Mouse (Mus musculus): Measurements from ENCODE around the gene Nlgn3.

The Nlgn3 gene

GRCm38 (mm10) chrX:101299055-101299454, at the start of gene Nlgn3:
Gene Nlgn3 (plus strand): TSS chrX:101299168.
- DNase-seq (ENCODE audit: low read depth, low spot score) = no peak

GRCm38 (mm10) chrX:101253952-101254729, 44.8 kb upstream of the Nlgn3 start, which contains the start of gene Foxo4:
Gene Foxo4 (plus strand): TSS chrX:101254528.
- peak; percentile 71 for DNase-seq (ENCODE audit: low read depth, low spot score)

- DNase-seq (ENCODE audit: low read depth, low spot score) = no peak
These were observed 44.2 kb upstream of the Nlgn3 start for GRCm38 (mm10) chrX:101254740-101255139.

GRCm38 (mm10) chrX:101256603-101257002, 42.4 kb upstream of the Nlgn3 start:
- no peak for DNase-seq (ENCODE audit: low read depth, low spot score)

- DNase-seq (ENCODE audit: low read depth, low spot score) = no peak
These were observed 38.3 kb upstream of the Nlgn3 start for GRCm38 (mm10) chrX:101260441-101261325.

GRCm38 (mm10) chrX:101263892-101264291, 35.1 kb upstream of the Nlgn3 start, which contains the start of gene Gm614:
Gene Gm614 (minus strand): TSS chrX:101263992.
- no peak for DNase-seq (ENCODE audit: low read depth, low spot score)

DNA sequence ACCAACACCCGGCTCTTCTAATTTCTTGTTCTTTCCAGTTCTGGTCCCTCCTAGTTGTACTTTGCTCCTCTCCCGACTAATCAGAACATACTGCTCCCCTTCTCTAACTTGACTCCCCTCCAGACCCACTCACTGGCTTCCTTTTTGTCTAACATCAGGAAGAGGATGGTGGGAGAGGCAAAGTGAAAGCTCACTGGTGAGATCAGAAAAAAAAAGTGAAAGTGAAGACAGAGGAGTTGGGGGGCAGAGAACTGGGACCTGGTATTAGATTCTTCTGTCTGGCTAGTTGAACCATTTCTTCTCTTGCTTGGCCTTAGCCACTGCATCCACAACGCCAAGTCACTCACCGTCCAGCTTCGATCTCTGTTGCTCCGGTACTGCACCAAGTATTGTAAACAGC, 32.3 kb upstream of the Nlgn3 start:
- no peak for DNase-seq (ENCODE audit: low read depth, low spot score)

DNA sequence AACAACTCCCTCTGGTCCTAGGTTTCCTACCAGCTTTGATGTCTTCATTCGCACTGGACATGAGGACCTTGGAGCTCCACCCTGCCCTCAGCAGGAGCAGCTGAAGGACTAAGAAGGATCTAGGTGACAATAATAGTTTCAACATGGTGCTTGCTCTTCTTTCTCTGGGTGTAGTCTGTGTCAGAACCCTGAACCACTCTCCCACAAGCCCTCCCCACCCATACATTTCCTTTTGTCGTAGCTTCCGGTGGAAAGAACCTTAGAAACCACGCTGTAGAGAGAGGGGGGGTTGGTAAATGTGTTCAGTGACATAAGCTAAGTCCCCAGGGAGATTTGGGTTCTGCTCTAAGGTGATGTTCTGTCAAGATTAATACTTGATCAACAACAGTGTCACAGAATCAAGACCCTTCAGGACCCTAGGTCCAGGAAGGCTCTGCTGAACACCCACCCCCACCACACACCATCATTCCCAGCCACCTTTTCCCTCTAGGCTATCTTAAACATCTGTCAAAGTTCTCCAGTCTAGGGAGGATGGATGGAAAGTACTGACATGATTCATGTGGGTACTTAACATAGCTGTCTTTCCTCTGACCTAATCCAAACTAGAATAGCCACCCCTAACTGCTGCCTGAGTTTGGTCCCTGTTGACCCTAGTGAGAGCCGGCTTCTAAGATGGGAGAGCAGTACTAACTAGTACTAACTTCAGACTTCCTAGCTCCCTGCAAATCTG, 30.8 kb upstream of the Nlgn3 start, which contains the start of gene Il2rg:
Gene Il2rg (minus strand): TSS at position 231 of the 730 bp plus-strand sequence.
- DNase-seq (ENCODE audit: low read depth, low spot score) = no peak

GRCm38 (mm10) chrX:101268755-101269124, 30.2 kb upstream of the Nlgn3 start, which contains the start of gene Gm20489:
Gene Gm20489 (minus strand): TSS chrX:101269023.
- no peak for DNase-seq (ENCODE audit: low read depth, low spot score)

DNA sequence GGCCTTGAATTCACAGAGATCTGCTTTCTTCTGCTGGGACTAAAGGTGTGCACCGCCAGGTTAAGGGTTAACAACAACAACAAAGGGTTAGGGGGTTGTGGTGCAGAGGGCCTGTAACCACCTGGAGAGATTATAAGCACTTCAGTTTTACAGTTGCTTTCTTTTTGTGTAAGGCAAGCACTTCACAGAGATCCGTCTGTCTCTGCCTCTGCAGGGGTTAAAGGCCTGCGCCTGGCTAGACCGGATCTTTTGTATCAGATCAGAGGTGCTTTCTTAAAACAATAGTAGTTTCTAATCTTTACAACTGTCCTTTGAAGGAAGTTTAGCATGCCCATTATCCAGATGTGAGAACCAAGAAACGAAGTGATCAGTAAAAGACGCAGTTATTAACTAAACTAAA, 25.6 kb upstream of the Nlgn3 start:
- no peak for DNase-seq (ENCODE audit: low read depth, low spot score)

DNA sequence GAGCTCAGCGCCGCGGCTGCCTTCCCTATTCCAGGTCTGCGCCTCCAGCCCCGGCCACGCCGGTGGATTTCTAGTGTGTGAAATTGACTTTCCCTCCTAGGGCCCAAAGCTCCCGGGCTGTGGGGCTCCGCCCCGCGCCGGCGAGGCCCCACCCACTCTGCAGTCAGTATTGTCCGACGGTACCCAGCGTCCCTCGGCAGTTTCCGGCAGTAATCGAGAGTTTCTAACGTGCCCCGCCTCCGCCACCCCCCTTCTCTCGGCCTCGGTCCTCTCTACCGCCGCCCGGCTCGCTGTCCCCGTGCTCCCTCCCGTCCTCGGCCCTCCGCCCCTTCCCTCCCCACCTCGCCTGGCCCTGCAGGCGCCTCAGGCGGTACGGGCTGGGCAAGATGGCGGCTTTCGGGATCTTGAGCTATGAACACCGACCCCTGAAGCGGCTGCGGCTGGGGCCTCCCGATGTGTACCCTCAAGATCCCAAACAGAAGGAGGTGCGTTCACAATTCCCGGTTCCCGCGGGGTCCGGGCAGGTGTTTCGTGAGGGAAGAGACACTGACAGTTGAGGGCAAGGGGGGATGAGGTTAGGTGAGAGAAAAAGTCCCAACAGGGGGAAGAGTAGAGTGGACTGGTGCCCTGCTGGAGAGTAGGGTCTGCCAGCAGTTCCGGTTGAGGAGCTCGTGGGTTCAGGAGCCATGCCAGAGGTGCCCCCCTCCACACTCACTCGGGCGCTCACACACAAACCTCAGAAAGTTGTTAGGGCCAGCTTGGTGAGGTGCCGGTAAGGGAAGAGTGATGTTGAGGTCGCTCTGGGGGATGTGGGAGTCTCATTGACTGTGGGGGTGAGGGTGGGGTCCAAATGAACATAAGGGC, 24.9 kb upstream of the Nlgn3 start, which contains the start of gene Med12:
Gene Med12 (plus strand): TSS at position 156 of the 864 bp plus-strand sequence.
- DNase-seq (ENCODE audit: low read depth, low spot score) = peak; percentile 75

- no peak for DNase-seq (ENCODE audit: low read depth, low spot score)
These were observed 16.2 kb upstream of the Nlgn3 start for GRCm38 (mm10) chrX:101282813-101283212.

DNA sequence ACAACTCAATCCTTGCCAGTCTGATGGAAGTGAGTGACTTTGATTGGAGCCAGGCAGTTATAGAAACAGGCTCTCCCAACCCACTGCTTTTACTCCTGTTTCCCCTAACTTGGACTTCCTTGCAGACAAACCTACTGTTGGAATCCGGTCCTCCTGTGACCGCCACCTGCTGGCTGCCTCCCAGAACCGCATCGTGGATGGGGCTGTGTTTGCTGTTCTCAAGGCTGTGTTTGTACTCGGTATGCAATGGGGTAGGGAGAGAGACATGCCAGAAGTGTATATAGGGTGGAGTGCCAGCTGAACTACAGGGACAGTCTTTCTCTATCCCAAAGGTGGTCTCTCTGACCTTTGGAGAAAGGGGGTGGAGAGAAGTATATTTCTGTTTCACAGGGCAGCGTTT, 13.4 kb upstream of the Nlgn3 start:
- no peak for DNase-seq (ENCODE audit: low read depth, low spot score)

DNA sequence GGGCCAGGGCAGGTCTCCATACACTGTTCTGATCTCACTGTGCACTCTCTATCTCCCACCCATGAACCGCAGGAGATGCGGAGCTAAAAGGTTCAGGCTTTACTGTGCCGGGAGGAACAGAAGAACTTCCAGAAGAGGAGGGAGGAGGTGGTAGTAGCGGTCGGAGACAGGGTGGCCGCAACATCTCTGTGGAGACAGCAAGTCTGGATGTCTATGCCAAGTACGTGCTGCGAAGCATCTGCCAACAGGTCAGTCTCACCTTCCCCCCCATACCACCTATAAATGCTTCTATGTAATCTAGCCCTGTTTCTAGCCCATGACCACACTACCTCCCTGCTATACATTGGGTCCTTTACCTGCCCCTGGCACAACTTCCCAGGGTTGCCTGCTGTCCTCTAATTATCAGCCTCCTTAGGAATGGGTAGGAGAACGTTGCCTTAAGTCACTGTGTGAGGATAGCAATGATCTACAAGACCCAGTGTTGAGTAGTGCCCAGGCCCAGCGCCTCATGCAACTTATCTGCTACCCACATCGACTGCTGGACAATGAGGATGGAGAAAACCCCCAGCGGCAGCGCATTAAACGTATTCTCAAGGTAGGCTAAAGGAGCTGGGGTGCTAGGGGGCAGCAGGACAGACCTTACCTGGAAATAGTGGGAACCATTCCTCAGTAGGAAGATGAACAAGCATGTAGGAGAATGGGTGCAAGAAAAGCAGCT, 12.9 kb upstream of the Nlgn3 start:
- DNase-seq (ENCODE audit: low read depth, low spot score) = no peak

DNA sequence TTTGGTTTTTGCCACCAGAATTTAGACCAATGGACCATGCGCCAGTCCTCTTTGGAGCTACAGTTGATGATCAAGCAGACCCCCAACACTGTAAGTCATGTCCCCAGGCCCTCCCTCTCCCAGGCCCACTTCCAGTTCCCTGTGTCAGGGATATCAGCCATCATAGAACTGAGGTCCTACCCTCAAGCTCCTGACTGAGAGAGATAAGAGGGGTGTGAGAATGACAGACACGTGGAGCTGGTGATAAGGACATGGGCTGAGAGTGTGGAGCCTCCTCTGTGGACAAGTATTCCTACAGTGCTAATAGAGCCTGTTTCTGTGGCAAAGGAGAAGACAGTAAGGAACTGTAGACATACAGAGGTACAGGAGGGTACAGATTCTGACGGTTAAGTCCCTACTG, 11.4 kb upstream of the Nlgn3 start:
- DNase-seq (ENCODE audit: low read depth, low spot score) = no peak

DNA sequence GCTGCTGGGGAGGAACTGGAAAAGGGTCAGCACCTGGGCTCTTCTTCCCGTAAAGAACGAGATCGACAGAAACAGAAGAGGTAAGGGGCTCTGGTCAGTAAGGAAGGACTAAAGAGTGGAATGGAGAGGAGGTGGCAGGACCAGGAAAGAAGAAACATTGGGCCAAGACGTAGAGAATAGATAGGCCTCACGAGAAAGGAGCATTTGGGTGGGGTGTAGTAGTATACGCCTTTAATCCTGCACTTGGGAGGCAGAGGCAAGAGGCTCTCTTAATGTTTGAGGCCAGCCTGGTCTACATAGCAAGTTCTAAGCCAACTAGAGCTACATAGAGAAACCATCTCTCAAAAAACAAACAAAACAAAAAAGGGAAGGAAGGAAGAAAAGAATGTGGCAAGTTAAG, 10.5 kb upstream of the Nlgn3 start:
- no peak for DNase-seq (ENCODE audit: low read depth, low spot score)

DNA sequence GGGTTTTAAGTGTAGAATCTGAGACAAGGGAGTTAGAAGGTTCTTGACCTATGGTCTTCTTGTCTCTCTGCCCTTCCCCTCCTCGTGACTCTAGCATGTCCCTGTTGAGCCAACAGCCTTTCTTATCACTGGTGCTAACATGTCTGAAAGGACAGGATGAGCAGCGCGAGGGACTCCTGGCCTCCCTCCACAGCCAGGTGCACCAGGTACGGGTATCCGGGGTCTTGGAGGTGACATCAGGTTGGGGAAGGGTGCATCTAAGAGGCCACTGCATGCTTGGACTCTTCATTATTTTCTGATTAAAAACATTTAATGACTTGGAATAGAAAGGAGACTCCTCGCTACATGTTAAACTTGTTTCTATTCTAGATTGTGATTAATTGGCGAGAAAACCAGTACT, 9.9 kb upstream of the Nlgn3 start:
- DNase-seq (ENCODE audit: low read depth, low spot score) = no peak

- no peak for DNase-seq (ENCODE audit: low read depth, low spot score)
These were observed 8.9 kb upstream of the Nlgn3 start for GRCm38 (mm10) chrX:101290111-101290510.

GRCm38 (mm10) chrX:101299473-101300426, 782 bp downstream of the Nlgn3 start:
- DNase-seq (ENCODE audit: low read depth, low spot score) = no peak
